Mouse (Mus musculus): ENCODE measurements at regions not wholly inside any gene's neighbourhood (a gene's known extent, or its start where the extent isn't known, plus 50 kb on each side); places are given as distances from the start of the nearest gene placed in this dataset.

GRCm38 (mm10) chr12:26885083-26885482 is 416.1 kb downstream of the Cmpk2 start:
- Histone ChIP-seq H3K36me3 (replicated peaks in 1 of 2; ENCODE audit: control insufficient read depth in 1 of 2, insufficient read depth in 1 of 2, low read length in 1 of 2) (no peaks in the 10 kb centered on the region), H3K4me2 (ENCODE audit: insufficient read depth, low read depth, poor library complexity, severe bottlenecking) (no peak overlapping the region)
- dilution Hi-C loops (cut with MboI; ENCODE audit: extremely low pct_ligation_motif_present, extremely low pct_unique_long_range_greater_than_20kb, low sequenced_read_pairs) = no loop called here

GRCm38 (mm10) chr12:26884156-26884555 is 415.2 kb downstream of the Cmpk2 start:
- H3K27ac ChIP-seq (ENCODE audit: insufficient read depth, low read depth) = no peak overlapping the region
- dilution Hi-C loops (cut with MboI; ENCODE audit: extremely low pct_ligation_motif_present, extremely low pct_unique_long_range_greater_than_20kb, low sequenced_read_pairs) = no loop called here
- no peak overlapping the region for H3K4me3 ChIP-seq (replicated peaks in 1 of 3; ENCODE audit: low read depth in 2 of 3, low read length in 2 of 3, poor library complexity in 1 of 3)
- H3K9me3 ChIP-seq (replicated peaks; ENCODE audit: low read length) = peaks cover 54% of the 10 kb centered on the region
- no peak for TF ChIP-seq SIN3A (IDR thresholded peaks at IDR 0.05; ENCODE audit: low read length)
- H3K36me3 ChIP-seq (replicated peaks in 1 of 2; ENCODE audit: control insufficient read depth in 1 of 2, insufficient read depth in 1 of 2, low read length in 1 of 2) = no peaks in the 10 kb centered on the region
- no peaks in the 10 kb centered on the region for H3K27me3 ChIP-seq (replicated peaks)
- in situ Hi-C loops (cut with MboI; ENCODE audit: low pct_ligation_motif_present, low pct_unique_long_range_greater_than_20kb, low sequenced_read_pairs) = no loop called here
- H3K9ac ChIP-seq (ENCODE audit: insufficient read depth, low read depth) = no peak overlapping the region
- H3K79me2 ChIP-seq (replicated peaks; ENCODE audit: control insufficient read depth, extremely low read depth, insufficient read depth, poor library complexity, severe bottlenecking) = no peaks in the 10 kb centered on the region
- no peaks in the 10 kb centered on the region for H3K4me1 ChIP-seq (ENCODE audit: control insufficient read depth in 1 of 2, insufficient read depth in 2 of 2)
- no peak overlapping the region for H3K4me2 ChIP-seq (ENCODE audit: insufficient read depth, low read depth, poor library complexity, severe bottlenecking)
- no peak for DNase-seq (ENCODE audit: extremely low read depth)

More at GRCm38 (mm10) chr12:26885083-26885482, 416.1 kb downstream of the Cmpk2 start:
- no peak for DNase-seq (ENCODE audit: extremely low read depth)
- in situ Hi-C loops (cut with MboI; ENCODE audit: low pct_ligation_motif_present, low pct_unique_long_range_greater_than_20kb, low sequenced_read_pairs) = no loop called here
- no peak overlapping the region for H3K4me3 ChIP-seq (replicated peaks in 1 of 3; ENCODE audit: low read depth in 2 of 3, low read length in 2 of 3, poor library complexity in 1 of 3)
- peaks cover 59% of the 10 kb centered on the region for H3K9me3 ChIP-seq (replicated peaks; ENCODE audit: low read length)
- H3K79me2 ChIP-seq (replicated peaks; ENCODE audit: control insufficient read depth, extremely low read depth, insufficient read depth, poor library complexity, severe bottlenecking) = no peaks in the 10 kb centered on the region
- no peaks in the 10 kb centered on the region for H3K27me3 ChIP-seq (replicated peaks)
- H3K27ac ChIP-seq (ENCODE audit: insufficient read depth, low read depth) = no peak overlapping the region
- H3K9ac ChIP-seq (ENCODE audit: insufficient read depth, low read depth) = no peak overlapping the region
- H3K4me1 ChIP-seq (ENCODE audit: control insufficient read depth in 1 of 2, insufficient read depth in 2 of 2) = no peaks in the 10 kb centered on the region
- TF ChIP-seq POLR2A (IDR thresholded peaks at IDR 0.05; ENCODE audit: low read depth, low read length) (no peak), USF1 (IDR thresholded peaks at IDR 0.05; ENCODE audit: low read depth, low read length) (no peak), ZMIZ1 (IDR thresholded peaks at IDR 0.05; ENCODE audit: low read depth, low read length) (no peak), POLR2AphosphoS2 (IDR thresholded peaks at IDR 0.05; ENCODE audit: low read depth, low read length) (no peak), RCOR1 (conservative IDR thresholded peaks at IDR 0.05; ENCODE audit: low read depth, low read length) (no peak), MAFK (IDR thresholded peaks at IDR 0.05; ENCODE audit: insufficient replicate concordance, low read length) (no peak), MEF2A (IDR thresholded peaks at IDR 0.05; ENCODE audit: borderline replicate concordance, low read depth, low read length) (no peak), CHD2 (IDR thresholded peaks at IDR 0.05; ENCODE audit: low read length) (no peak), SIN3A (IDR thresholded peaks at IDR 0.05; ENCODE audit: low read length) (no peak), JUND (conservative IDR thresholded peaks at IDR 0.05; ENCODE audit: low read depth, low read length) (no peak), ZKSCAN1 (IDR thresholded peaks at IDR 0.05; ENCODE audit: borderline replicate concordance, low read depth, low read length) (no peak), ZC3H11A (IDR thresholded peaks at IDR 0.05; ENCODE audit: low read depth, low read length) (no peak), E2F4 (IDR thresholded peaks at IDR 0.05; ENCODE audit: insufficient replicate concordance, low read depth, low read length) (no peak), TCF12 (IDR thresholded peaks at IDR 0.05; ENCODE audit: low read depth, low read length) (no peak), JUN (IDR thresholded peaks at IDR 0.05; ENCODE audit: insufficient read depth, low read depth, low read length) (no peak), NRF1 (IDR thresholded peaks at IDR 0.05; ENCODE audit: low read depth, low read length) (no peak)
